Mouse (Mus musculus): ENCODE measurements around the gene Mrpl20.

Gene Mrpl20

DNA sequence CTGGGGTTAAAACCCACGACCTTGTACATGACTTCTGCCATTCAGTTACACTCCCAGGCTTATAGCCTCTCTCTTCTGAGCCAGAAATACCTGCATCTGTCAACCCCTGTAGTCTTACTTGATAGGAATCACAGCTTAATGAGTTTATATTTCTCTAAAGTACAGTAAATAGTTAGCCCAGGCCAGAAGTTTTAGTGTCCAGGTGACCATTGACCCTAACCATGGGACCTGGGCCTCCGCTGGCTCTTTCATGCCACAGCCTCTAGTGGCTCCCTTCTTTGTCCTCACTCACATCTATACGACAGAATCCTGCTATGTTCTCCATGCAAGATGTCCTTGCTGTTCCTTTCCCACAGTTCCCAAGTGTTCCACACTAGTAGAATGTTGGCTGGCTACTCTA, 5.2 kb downstream of the Mrpl20 start:
- H3K36me3 ChIP-seq (ENCODE audit: insufficient read depth, low read length): peaks cover 74% of the 10 kb centered on the region
- no peaks in the 10 kb centered on the region for H3K27me3 ChIP-seq (ENCODE audit: insufficient read depth, low read length)
- no peak overlapping the region for H3K4me3 ChIP-seq (replicated peaks; ENCODE audit: low read length)
- no peaks in the 10 kb centered on the region for H3K9me3 ChIP-seq (ENCODE audit: low read length)
- TF ChIP-seq NANOG (IDR thresholded peaks at IDR 0.05; ENCODE audit: borderline replicate concordance, low read length): no peak
- no peak for TF ChIP-seq POU5F1 (IDR thresholded peaks at IDR 0.05; ENCODE audit: borderline replicate concordance, low read length)
- no peak for TF ChIP-seq CTCF (conservative IDR thresholded peaks at IDR 0.05; ENCODE audit: low read length)
- H3K4me1 ChIP-seq (replicated peaks; ENCODE audit: low read depth, low read length): peaks cover 36% of the 10 kb centered on the region

GRCm38 (mm10) chr4:155811929-155812664, 9.4 kb downstream of the Mrpl20 start, which contains the start of gene Ccnl2:
Gene Ccnl2 (plus strand): TSS chr4:155812489.
- Histone ChIP-seq H3K9me3 (ENCODE audit: low read length) (no peaks in the 10 kb centered on the region), H3K27me3 (ENCODE audit: insufficient read depth, low read length) (no peaks in the 10 kb centered on the region), H3K4me3 (replicated peaks; ENCODE audit: low read length) (peak within 1 kb of the TSS; percentile 94), H3K4me1 (replicated peaks; ENCODE audit: low read depth, low read length) (peaks cover 52% of the 10 kb centered on the region), H3K36me3 (ENCODE audit: insufficient read depth, low read length) (peaks cover 83% of the 10 kb centered on the region)
- TF ChIP-seq CTCF (conservative IDR thresholded peaks at IDR 0.05; ENCODE audit: low read length) (no peak), NANOG (IDR thresholded peaks at IDR 0.05; ENCODE audit: borderline replicate concordance, low read length) (no peak), POU5F1 (IDR thresholded peaks at IDR 0.05; ENCODE audit: borderline replicate concordance, low read length) (no peak)

DNA sequence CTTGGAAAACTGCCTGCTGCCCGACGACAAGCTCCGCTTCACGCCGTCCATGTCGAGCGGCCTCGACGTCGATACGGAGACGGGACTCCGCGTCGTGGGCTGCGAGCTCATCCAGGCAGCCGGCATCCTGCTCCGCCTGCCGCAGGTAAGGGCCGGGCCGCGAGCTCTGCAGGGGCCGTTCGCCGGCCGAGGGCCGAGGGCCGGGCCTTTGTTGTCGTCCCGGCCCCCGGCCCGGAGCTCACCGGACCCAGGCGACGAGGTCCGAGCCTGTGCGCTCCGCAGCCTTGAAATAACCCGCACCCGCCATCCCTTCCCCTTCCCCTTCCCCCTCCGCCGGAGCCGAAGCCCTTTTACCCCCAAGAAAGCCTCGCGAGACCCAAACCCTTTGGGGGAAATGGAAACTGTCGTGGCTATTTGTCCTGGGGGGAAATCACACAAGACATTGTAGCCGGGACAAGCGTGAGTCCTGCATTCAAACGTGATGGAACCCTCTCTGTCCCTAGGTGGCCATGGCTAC, 10.0 kb downstream of the Mrpl20 start:
- Histone ChIP-seq H3K9me3 (ENCODE audit: low read length) (no peaks in the 10 kb centered on the region), H3K27me3 (ENCODE audit: insufficient read depth, low read length) (no peaks in the 10 kb centered on the region), H3K36me3 (ENCODE audit: insufficient read depth, low read length) (peaks cover 83% of the 10 kb centered on the region), H3K4me3 (replicated peaks; ENCODE audit: low read length) (peak overlapping the region; percentile 94), H3K4me1 (replicated peaks; ENCODE audit: low read depth, low read length) (peaks cover 58% of the 10 kb centered on the region)
- TF ChIP-seq CTCF (conservative IDR thresholded peaks at IDR 0.05; ENCODE audit: low read length): no peak
- no peak for TF ChIP-seq NANOG (IDR thresholded peaks at IDR 0.05; ENCODE audit: borderline replicate concordance, low read length)
- no peak for TF ChIP-seq POU5F1 (IDR thresholded peaks at IDR 0.05; ENCODE audit: borderline replicate concordance, low read length)

- Histone ChIP-seq H3K4me3 (replicated peaks; ENCODE audit: low read length) (no peak overlapping the region), H3K9me3 (ENCODE audit: low read length) (no peaks in the 10 kb centered on the region), H3K4me1 (replicated peaks; ENCODE audit: low read depth, low read length) (peaks cover 56% of the 10 kb centered on the region), H3K27me3 (ENCODE audit: insufficient read depth, low read length) (no peaks in the 10 kb centered on the region), H3K36me3 (ENCODE audit: insufficient read depth, low read length) (peaks cover 93% of the 10 kb centered on the region)
- TF ChIP-seq CTCF (conservative IDR thresholded peaks at IDR 0.05; ENCODE audit: low read length) (no peak), POU5F1 (IDR thresholded peaks at IDR 0.05; ENCODE audit: borderline replicate concordance, low read length) (no peak), NANOG (IDR thresholded peaks at IDR 0.05; ENCODE audit: borderline replicate concordance, low read length) (no peak)
These were observed 14.9 kb downstream of the Mrpl20 start for GRCm38 (mm10) chr4:155817533-155817932.

DNA sequence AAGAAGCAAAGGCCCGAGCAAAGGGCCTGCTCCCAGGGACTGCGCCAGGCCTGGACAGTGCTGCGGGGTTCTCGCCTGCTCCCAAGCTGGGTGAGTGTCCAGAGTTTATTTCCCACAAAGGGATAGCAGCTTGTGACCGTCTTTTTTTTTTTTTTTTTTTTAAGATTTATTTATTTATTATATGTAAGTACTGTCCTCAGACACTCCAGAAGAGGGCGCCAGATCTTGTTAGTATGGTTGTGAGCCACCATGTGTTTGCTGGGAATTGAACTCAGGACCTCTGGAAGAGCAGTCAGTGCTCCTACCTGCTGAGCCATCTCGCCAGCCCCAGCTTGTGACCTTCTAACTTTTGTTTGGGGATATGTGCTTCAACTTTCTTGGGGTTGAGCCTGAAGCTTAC, 18.3 kb downstream of the Mrpl20 start:
- Histone ChIP-seq H3K36me3 (ENCODE audit: insufficient read depth, low read length) (peaks cover 99% of the 10 kb centered on the region), H3K4me3 (replicated peaks; ENCODE audit: low read length) (no peak overlapping the region), H3K4me1 (replicated peaks; ENCODE audit: low read depth, low read length) (peaks cover 49% of the 10 kb centered on the region), H3K9me3 (ENCODE audit: low read length) (no peaks in the 10 kb centered on the region), H3K27me3 (ENCODE audit: insufficient read depth, low read length) (no peaks in the 10 kb centered on the region)
- TF ChIP-seq POU5F1 (IDR thresholded peaks at IDR 0.05; ENCODE audit: borderline replicate concordance, low read length) (no peak), CTCF (conservative IDR thresholded peaks at IDR 0.05; ENCODE audit: low read length) (no peak; the same call in 1 of the 2 replicates), NANOG (IDR thresholded peaks at IDR 0.05; ENCODE audit: borderline replicate concordance, low read length) (no peak)

DNA sequence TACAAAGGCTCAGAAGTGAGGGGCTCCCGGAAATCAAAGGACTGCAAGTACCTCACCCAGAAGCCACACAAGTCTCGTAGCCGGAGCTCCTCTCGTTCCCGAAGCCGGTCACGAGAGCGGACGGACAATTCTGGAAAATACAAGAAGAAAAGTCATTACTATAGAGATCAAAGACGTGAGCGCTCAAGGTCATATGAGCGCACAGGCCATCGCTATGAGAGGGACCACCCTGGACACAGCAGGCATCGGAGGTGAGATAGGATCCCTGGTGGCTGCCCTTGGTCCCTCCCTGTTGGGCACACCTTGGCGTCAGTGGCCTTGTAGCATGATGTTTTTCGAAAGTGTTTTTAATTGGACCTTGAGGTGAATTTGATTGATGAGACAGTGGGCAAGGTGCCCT, 20.8 kb downstream of the Mrpl20 start:
- H3K27me3 ChIP-seq (ENCODE audit: insufficient read depth, low read length): no peaks in the 10 kb centered on the region
- peaks cover 35% of the 10 kb centered on the region for H3K4me1 ChIP-seq (replicated peaks; ENCODE audit: low read depth, low read length)
- peaks cover 97% of the 10 kb centered on the region for H3K36me3 ChIP-seq (ENCODE audit: insufficient read depth, low read length)
- no peak for TF ChIP-seq CTCF (conservative IDR thresholded peaks at IDR 0.05; ENCODE audit: low read length)
- no peaks in the 10 kb centered on the region for H3K9me3 ChIP-seq (ENCODE audit: low read length)
- H3K4me3 ChIP-seq (replicated peaks; ENCODE audit: low read length): no peak overlapping the region

GRCm38 (mm10) chr4:155829866-155830265, 27.2 kb downstream of the Mrpl20 start:
- TF ChIP-seq POU5F1 (IDR thresholded peaks at IDR 0.05; ENCODE audit: borderline replicate concordance, low read length) (no peak), NANOG (IDR thresholded peaks at IDR 0.05; ENCODE audit: borderline replicate concordance, low read length) (no peak), CTCF (conservative IDR thresholded peaks at IDR 0.05; ENCODE audit: low read length) (no peak)
- Histone ChIP-seq H3K4me3 (replicated peaks; ENCODE audit: low read length) (no peak overlapping the region), H3K36me3 (ENCODE audit: insufficient read depth, low read length) (peaks cover 48% of the 10 kb centered on the region), H3K9me3 (ENCODE audit: low read length) (no peaks in the 10 kb centered on the region), H3K27me3 (ENCODE audit: insufficient read depth, low read length) (no peaks in the 10 kb centered on the region), H3K4me1 (replicated peaks; ENCODE audit: low read depth, low read length) (peaks cover 46% of the 10 kb centered on the region)

DNA sequence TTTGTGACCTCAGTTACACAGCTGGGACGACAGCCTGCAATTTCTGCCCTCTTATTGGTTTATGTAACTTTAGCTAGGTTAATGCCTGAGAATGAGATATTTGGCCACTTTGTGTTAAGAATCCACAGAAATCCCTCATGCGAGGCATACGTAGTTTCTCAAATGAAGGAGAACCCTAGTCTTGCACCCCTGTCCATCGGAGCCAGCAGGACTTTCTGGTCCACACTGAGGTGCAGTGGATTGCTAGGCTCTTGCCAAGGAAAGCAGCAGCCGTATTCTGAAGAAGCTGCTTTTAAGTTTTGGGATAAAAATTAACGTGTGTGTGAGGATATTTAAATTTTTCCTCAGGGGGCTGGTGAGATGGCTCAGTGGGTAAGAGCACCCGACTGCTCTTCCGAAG, 27.9 kb downstream of the Mrpl20 start:
- no peaks in the 10 kb centered on the region for H3K9me3 ChIP-seq (ENCODE audit: low read length)
- H3K4me3 ChIP-seq (replicated peaks; ENCODE audit: low read length): peak overlapping the region; percentile 54
- H3K4me1 ChIP-seq (replicated peaks; ENCODE audit: low read depth, low read length): peaks cover 44% of the 10 kb centered on the region
- H3K36me3 ChIP-seq (ENCODE audit: insufficient read depth, low read length): peaks cover 41% of the 10 kb centered on the region
- no peaks in the 10 kb centered on the region for H3K27me3 ChIP-seq (ENCODE audit: insufficient read depth, low read length)
- no peak for TF ChIP-seq POU5F1 (IDR thresholded peaks at IDR 0.05; ENCODE audit: borderline replicate concordance, low read length)
- TF ChIP-seq NANOG (IDR thresholded peaks at IDR 0.05; ENCODE audit: borderline replicate concordance, low read length): no peak
- no peak for TF ChIP-seq CTCF (conservative IDR thresholded peaks at IDR 0.05; ENCODE audit: low read length)

Data from E14TG2a.4 (cell line).